Mouse (Mus musculus): ENCODE measurements at regions not wholly inside any gene's neighbourhood (a gene's known extent, or its start where the extent isn't known, plus 50 kb on each side); places are given as distances from the start of the nearest gene placed in this dataset.

GRCm38 (mm10) chr3:50820776-50821175, 377.4 kb upstream of the Slc7a11 start:
- no peak overlapping the region for H3K4me3 ChIP-seq (ENCODE audit: control insufficient read depth in 1 of 2, insufficient read depth in 1 of 2, low read depth in 2 of 2, low read length in 2 of 2)
- no peak overlapping the region for H3K27ac ChIP-seq (ENCODE audit: control insufficient read depth, low read depth, low read length)
- H3K27me3 ChIP-seq (ENCODE audit: control insufficient read depth in 1 of 2, insufficient read depth in 2 of 2, low read length in 2 of 2), result no peaks in the 10 kb centered on the region; a peak in 1 of 4 replicates
- H3K4me1 ChIP-seq (ENCODE audit: control insufficient read depth in 1 of 2, insufficient read depth in 2 of 2, low read length in 2 of 2), result no peaks in the 10 kb centered on the region
- TF ChIP-seq TAL1 (IDR thresholded peaks at IDR 0.05; ENCODE audit: low read length) (no peak), ZC3H11A (IDR thresholded peaks at IDR 0.05; ENCODE audit: low read depth, low read length) (no peak), CHD1 (IDR thresholded peaks at IDR 0.05; ENCODE audit: low read depth, low read length) (no peak), GABPA (IDR thresholded peaks at IDR 0.05; ENCODE audit: low read depth, low read length) (no peak), RAD21 (IDR thresholded peaks at IDR 0.05; ENCODE audit: low read depth, low read length) (no peak), RCOR1 (IDR thresholded peaks at IDR 0.05; ENCODE audit: low read depth, low read length) (no peak), SIN3A (IDR thresholded peaks at IDR 0.05; ENCODE audit: low read length) (no peak), NELFE (IDR thresholded peaks at IDR 0.05; ENCODE audit: low read depth, low read length) (no peak), CTCF (IDR thresholded peaks at IDR 0.05 in 2 of 3, conservative IDR thresholded peaks at IDR 0.05 in 1 of 3; ENCODE audit: control insufficient read depth in 1 of 3, insufficient read depth in 1 of 3, low read depth in 2 of 3, low read length in 3 of 3, poor library complexity in 1 of 3, severe bottlenecking in 1 of 3) (no peak), POLR2A (IDR thresholded peaks at IDR 0.05; ENCODE audit: control insufficient read depth in 1 of 2, insufficient read depth in 1 of 2, low read depth in 1 of 2, low read length in 2 of 2, poor library complexity in 1 of 2) (no peak)
- no peaks in the 10 kb centered on the region for H3K9me3 ChIP-seq (replicated peaks; ENCODE audit: insufficient read depth, low read length)
- no peak for DNase-seq (ENCODE audit: low read depth, low spot score)
- H3K79me2 ChIP-seq (ENCODE audit: control insufficient read depth, insufficient read depth, low read length, poor library complexity), result no peaks in the 10 kb centered on the region
- no peaks in the 10 kb centered on the region for H3K36me3 ChIP-seq (ENCODE audit: control insufficient read depth in 1 of 2, insufficient read depth in 2 of 2, low read length in 2 of 2)
- no peak overlapping the region for H3K9ac ChIP-seq (ENCODE audit: control insufficient read depth, low read depth, low read length, poor library complexity, severe bottlenecking)

- TF ChIP-seq RCOR1 (IDR thresholded peaks at IDR 0.05; ENCODE audit: low read depth, low read length) (no peak), NRF1 (IDR thresholded peaks at IDR 0.05; ENCODE audit: insufficient read depth, low read depth, low read length, poor library complexity, severe bottlenecking) (no peak), MAFK (IDR thresholded peaks at IDR 0.05; ENCODE audit: borderline replicate concordance, low read depth, low read length) (no peak), ZMIZ1 (IDR thresholded peaks at IDR 0.05; ENCODE audit: low read depth, low read length) (no peak), USF1 (IDR thresholded peaks at IDR 0.05; ENCODE audit: low read depth, low read length) (no peak), POLR2AphosphoS2 (IDR thresholded peaks at IDR 0.05; ENCODE audit: low read length) (no peak), MAX (IDR thresholded peaks at IDR 0.05; ENCODE audit: low read length) (no peak), EP300 (IDR thresholded peaks at IDR 0.05; ENCODE audit: low read depth in 1 of 2, low read length in 2 of 2) (no peak), MYC (IDR thresholded peaks at IDR 0.05; ENCODE audit: low read depth, low read length) (no peak), ZKSCAN1 (IDR thresholded peaks at IDR 0.05; ENCODE audit: low read depth, low read length) (no peak), E2F4 (IDR thresholded peaks at IDR 0.05; ENCODE audit: borderline replicate concordance, low read depth, low read length) (no peak), NELFE (IDR thresholded peaks at IDR 0.05; ENCODE audit: low read depth, low read length) (no peak), CHD1 (IDR thresholded peaks at IDR 0.05; ENCODE audit: low read depth, low read length) (no peak), ZNF384 (IDR thresholded peaks at IDR 0.05; ENCODE audit: low read depth, low read length) (no peak), TAL1 (IDR thresholded peaks at IDR 0.05; ENCODE audit: low read length) (no peak), USF2 (IDR thresholded peaks at IDR 0.05; ENCODE audit: borderline replicate concordance in 1 of 2, insufficient read depth in 1 of 2, low read depth in 1 of 2, low read length in 2 of 2) (no peak), ZC3H11A (IDR thresholded peaks at IDR 0.05; ENCODE audit: low read depth, low read length) (no peak)
Measured at GRCm38 (mm10) chr3:50825534-50826423, 382.4 kb upstream of the Slc7a11 start.

More at GRCm38 (mm10) chr3:50825534-50826423, 382.4 kb upstream of the Slc7a11 start:
- Histone ChIP-seq H3K36me3 (ENCODE audit: control insufficient read depth in 1 of 2, insufficient read depth in 2 of 2, low read length in 2 of 2) (no peaks in the 10 kb centered on the region), H3K79me2 (ENCODE audit: control insufficient read depth, insufficient read depth, low read length, poor library complexity) (no peaks in the 10 kb centered on the region), H3K4me1 (ENCODE audit: control insufficient read depth in 1 of 2, insufficient read depth in 2 of 2, low read length in 2 of 2) (no peaks in the 10 kb centered on the region), H3K27ac (ENCODE audit: control insufficient read depth, low read depth, low read length) (no peak overlapping the region), H3K27me3 (ENCODE audit: control insufficient read depth in 1 of 2, insufficient read depth in 2 of 2, low read length in 2 of 2) (no peaks in the 10 kb centered on the region; a peak in 1 of 4 replicates), H3K4me3 (ENCODE audit: control insufficient read depth in 1 of 2, insufficient read depth in 1 of 2, low read depth in 2 of 2, low read length in 2 of 2) (no peak overlapping the region), H3K9ac (ENCODE audit: control insufficient read depth, low read depth, low read length, poor library complexity, severe bottlenecking) (no peak overlapping the region), H3K9me3 (replicated peaks; ENCODE audit: insufficient read depth, low read length) (no peaks in the 10 kb centered on the region)
- DNase-seq (ENCODE audit: low read depth, low spot score), result no peak

Measured in MEL (cell line).